Mouse (Mus musculus) G1E (cell line): Measurements from ENCODE around the gene Ripor2. TPM values are rescaled to one million over a fixed set of nuclear protein-coding genes. Genes with fewer than 3 reads are reported as not detected.

Experiments
- ATAC-seq: 2 replicates; pipeline ENCODE4 v1.8.0; 2016; ENCODE audit warnings: mild to moderate bottlenecking; ENCODE audit not compliant: insufficient number of reproducible peaks, poor library complexity, low FRiP score, severe bottlenecking; ENCODE audit errors: extremely low read depth
- DNase-seq: peaks from one replicate; pipeline ENCODE4 v3.0.0; 2012; ENCODE audit warnings: low spot score
- H3K27me3 ChIP-seq: 2 replicates; pipeline ENCODE4 v1.6.1; 2012; ENCODE audit warnings: mild to moderate bottlenecking, low read length, inconsistent platforms; ENCODE audit not compliant: insufficient read depth
- H3K36me3 ChIP-seq: replicated peaks from 2 replicates; pipeline ENCODE3; 2012; ENCODE audit warnings: mild to moderate bottlenecking, inconsistent platforms
- H3K4me1 ChIP-seq: 2 replicates; pipeline ENCODE4 v1.6.1; 2012; ENCODE audit warnings: low read depth, low read length, inconsistent platforms, mixed read lengths; ENCODE audit not compliant: insufficient read depth
- H3K4me3 ChIP-seq: 2 replicates; pipeline ENCODE4 v1.5.1; 2012; ENCODE audit warnings: low read depth, mild to moderate bottlenecking, inconsistent platforms, low read length, moderate library complexity, mixed read lengths
- H3K9me3 ChIP-seq: replicated peaks from 2 replicates; pipeline ENCODE4 v1.6.1; 2012; ENCODE audit warnings: inconsistent platforms
- CTCF ChIP-seq: IDR thresholded peaks from 2 replicates; pipeline ENCODE4 v1.5.1; 2012; ENCODE audit warnings: low read depth, low read length, inconsistent platforms, mixed read lengths
- GATA1 ChIP-seq: IDR thresholded peaks from 2 replicates; pipeline ENCODE4 v1.6.1; 2012; ENCODE audit warnings: borderline replicate concordance, low read length, inconsistent platforms, mixed read lengths
- GATA2 ChIP-seq: IDR thresholded peaks from 2 replicates; pipeline ENCODE4 v1.6.1; 2012; ENCODE audit warnings: low read depth, low read length, inconsistent platforms, borderline replicate concordance
- POLR2AphosphoS5 ChIP-seq: IDR thresholded peaks from 2 replicates; pipeline ENCODE4 v1.6.1; 2012; ENCODE audit warnings: low read depth, low read length, inconsistent platforms; ENCODE audit not compliant: insufficient replicate concordance
- TAL1 ChIP-seq: conservative IDR thresholded peaks from 2 replicates; pipeline ENCODE4 v1.6.1; 2012; ENCODE audit warnings: low read depth, low read length, inconsistent platforms, mixed read lengths
- polyA plus RNA-seq: library from polyadenylated mRNA; stranded (reverse); fragments of >175 nt; gene quantifications from 2 replicates; pipeline ENCODE4 v1.2.3, GENCODE M21; 2012
- total RNA-seq, 2 experiments: library from RNA; stranded (forward) in 1 of 2; stranded (reverse) in 1 of 2; fragments of 200-1000 nt in 1 of 2; fragments of >200 nt in 1 of 2; fragmentation: Nextera tagmentation in 1 of 2; gene quantifications; 2 replicates each; pipeline ENCODE4 v1.2.3; 2014 to 2017

Gene Ripor2
- total and polyA plus RNA-seq, 3 experiments = 0.27 TPM; not detected in 2

GRCm38 (mm10) chr13:24613031-24613430 is 31.0 kb downstream of the Ripor2 start:
- no peak for DNase-seq
- ATAC-seq = no peak
- TF ChIP-seq POLR2AphosphoS5 (no peak), TAL1 (no peak), GATA2 (no peak)
- Histone ChIP-seq H3K4me3 (no peak overlapping the region), H3K9me3 (no peaks in the 10 kb centered on the region), H3K4me1 (no peaks in the 10 kb centered on the region), H3K36me3 (no peaks in the 10 kb centered on the region), H3K27me3 (peaks cover 6% of the 10 kb centered on the region)

- TF ChIP-seq CTCF (no peak), GATA2 (no peak), TAL1 (no peak), POLR2AphosphoS5 (no peak), GATA1 (no peak)
- no peak for ATAC-seq
- Histone ChIP-seq H3K36me3 (no peaks in the 10 kb centered on the region), H3K27me3 (peaks cover 6% of the 10 kb centered on the region), H3K4me1 (no peaks in the 10 kb centered on the region), H3K9me3 (no peaks in the 10 kb centered on the region), H3K4me3 (no peak overlapping the region)
- DNase-seq = no peak
These were observed 31.4 kb downstream of the Ripor2 start for GRCm38 (mm10) chr13:24613433-24613832.

GRCm38 (mm10) chr13:24613927-24614780 is 32.2 kb downstream of the Ripor2 start:
- H3K9me3 ChIP-seq = no peaks in the 10 kb centered on the region
- ATAC-seq = no peak

GRCm38 (mm10) chr13:24615921-24616565 is 34.1 kb downstream of the Ripor2 start:
- TF ChIP-seq TAL1 = no peak
- no peak for TF ChIP-seq GATA1
- no peak for TF ChIP-seq GATA2
- no peak for TF ChIP-seq POLR2AphosphoS5
- TF ChIP-seq CTCF = no peak
- Histone ChIP-seq H3K9me3 (no peaks in the 10 kb centered on the region), H3K4me3 (no peak overlapping the region), H3K36me3 (no peaks in the 10 kb centered on the region), H3K27me3 (peaks cover 6% of the 10 kb centered on the region), H3K4me1 (no peaks in the 10 kb centered on the region)
- ATAC-seq = no peak
- DNase-seq = no peak

More at GRCm38 (mm10) chr13:24613927-24614780, 32.2 kb downstream of the Ripor2 start:
- TF ChIP-seq CTCF (no peak), TAL1 (no peak), GATA1 (no peak), POLR2AphosphoS5 (no peak), GATA2 (no peak)
- no peak for DNase-seq
- Histone ChIP-seq H3K36me3 (no peaks in the 10 kb centered on the region), H3K4me3 (no peak overlapping the region), H3K27me3 (peaks cover 6% of the 10 kb centered on the region), H3K4me1 (no peaks in the 10 kb centered on the region)

GRCm38 (mm10) chr13:24616645-24617044 is 34.7 kb downstream of the Ripor2 start:
- DNase-seq (no peak), ATAC-seq (no peak)
- H3K4me1 ChIP-seq = no peaks in the 10 kb centered on the region
- H3K36me3 ChIP-seq = no peaks in the 10 kb centered on the region
- H3K9me3 ChIP-seq = no peaks in the 10 kb centered on the region
- peaks cover 6% of the 10 kb centered on the region for H3K27me3 ChIP-seq
- H3K4me3 ChIP-seq = no peak overlapping the region
- TF ChIP-seq GATA2 (no peak), CTCF (no peak), GATA1 (no peak), POLR2AphosphoS5 (no peak), TAL1 (no peak)

GRCm38 (mm10) chr13:24617076-24617798 is 35.2 kb downstream of the Ripor2 start:
- Histone ChIP-seq H3K9me3 (no peaks in the 10 kb centered on the region), H3K36me3 (no peaks in the 10 kb centered on the region), H3K4me1 (no peaks in the 10 kb centered on the region), H3K27me3 (peaks cover 6% of the 10 kb centered on the region), H3K4me3 (no peak overlapping the region)
- no peak for DNase-seq
- TF ChIP-seq CTCF (no peak), TAL1 (no peak)
- ATAC-seq = no peak
